Mouse (Mus musculus) G1E-ER4 (cell line): ENCODE data around the gene Thsd4. TPM values are rescaled to one million over a fixed set of nuclear protein-coding genes. Genes with fewer than 3 reads are reported as not detected.

ENCODE experiments used
- GATA1 ChIP-seq: IDR thresholded peaks from one replicate; pipeline ENCODE4 v1.8.0; 2012; ENCODE audit warnings: low read length, inconsistent platforms
- polyA plus RNA-seq: library from polyadenylated mRNA; stranded (reverse); fragments of >175 nt; gene quantifications from 2 replicates; pipeline ENCODE4 v1.2.3, GENCODE M21; 2012

The Thsd4 gene
- 10.3 and 13.1 TPM in 2 replicates for polyA plus RNA-seq

DNA sequence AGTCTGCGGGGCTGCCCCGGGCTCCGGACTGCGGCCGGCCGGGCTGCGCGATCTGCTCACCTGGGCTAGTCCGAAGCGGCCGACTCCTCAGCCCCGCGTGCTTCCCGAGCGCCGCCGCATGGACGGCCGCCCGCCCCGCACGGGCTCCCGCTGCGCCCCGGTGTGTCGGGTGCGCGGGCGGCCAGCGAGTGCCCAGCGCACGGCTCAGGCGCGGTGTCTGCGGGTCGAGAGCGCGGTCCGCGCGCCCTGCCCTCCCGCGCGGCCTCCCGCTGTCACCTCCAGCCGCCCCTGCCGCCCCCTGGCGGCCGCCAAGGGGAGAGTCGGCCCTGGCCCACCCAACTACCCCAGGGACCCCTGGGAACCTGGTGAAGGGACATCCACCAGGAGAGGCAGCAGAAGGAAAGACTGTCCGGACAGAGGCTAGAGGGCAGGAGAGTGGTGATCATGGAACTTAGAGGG is at the start of gene Thsd4:
TSS of gene Thsd4 (minus strand) at position 241 of the 459 bp plus-strand sequence.
- no peak for TF ChIP-seq GATA1

DNA sequence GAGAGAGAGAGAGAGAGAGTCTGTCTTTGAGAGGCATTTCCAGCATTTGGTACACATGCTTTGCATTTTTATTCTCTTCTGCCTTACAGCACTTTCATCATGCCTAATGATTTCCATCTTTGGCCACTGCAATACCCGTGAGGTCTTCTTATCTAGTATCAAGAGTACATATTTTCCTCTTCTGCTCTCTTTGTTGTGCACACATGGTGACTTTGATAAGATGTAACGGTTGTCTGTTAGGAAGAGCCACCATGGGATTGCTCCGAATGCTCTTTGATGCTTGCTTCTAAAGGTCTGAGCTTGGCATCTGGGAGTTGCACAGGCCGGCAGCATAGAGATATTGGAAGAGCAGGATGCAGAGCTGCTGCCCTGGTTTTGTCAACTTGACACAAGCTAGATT is 49.2 kb upstream of the Thsd4 start:
- TF ChIP-seq GATA1: peak; percentile 74

DNA sequence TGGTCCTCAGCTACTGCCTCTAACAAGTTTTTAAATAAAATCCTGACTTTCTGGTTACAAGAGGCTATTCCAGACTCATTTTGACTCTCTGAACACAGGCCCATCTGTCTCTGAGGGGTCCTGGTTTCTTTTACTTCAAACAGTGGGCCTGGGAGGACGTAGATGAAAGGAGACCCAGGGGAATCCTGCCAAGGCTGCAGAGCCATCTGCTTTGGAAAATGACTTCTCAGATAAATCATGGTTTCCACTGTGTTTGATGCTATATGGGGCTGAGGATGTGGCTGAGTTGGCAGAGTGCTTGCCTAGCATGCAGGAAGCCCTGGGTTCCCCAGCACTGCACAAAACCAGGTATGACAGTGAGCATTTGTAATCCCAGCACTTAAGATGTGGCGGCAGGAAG is 47.5 kb upstream of the Thsd4 start:
- no peak for TF ChIP-seq GATA1

DNA sequence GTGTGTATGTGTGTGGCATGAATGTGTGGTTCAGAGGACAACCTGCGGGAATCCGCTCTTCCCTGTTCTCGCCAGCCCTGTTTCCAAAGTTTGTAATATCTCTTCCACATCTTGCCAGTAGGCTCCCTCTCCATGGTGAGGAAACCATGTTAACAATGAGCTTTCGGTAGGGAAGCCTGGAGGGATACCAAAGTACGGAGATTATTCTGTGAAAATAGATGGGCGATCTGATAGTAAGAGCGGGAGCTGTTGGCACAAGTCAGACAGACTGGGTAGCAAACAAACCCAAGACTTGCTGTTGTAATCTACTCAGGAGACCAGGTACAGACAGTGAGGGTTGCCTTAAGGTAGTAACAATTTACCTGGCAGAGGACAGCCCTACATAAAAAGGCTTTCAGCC is 42.0 kb upstream of the Thsd4 start:
- TF ChIP-seq GATA1: no peak

DNA sequence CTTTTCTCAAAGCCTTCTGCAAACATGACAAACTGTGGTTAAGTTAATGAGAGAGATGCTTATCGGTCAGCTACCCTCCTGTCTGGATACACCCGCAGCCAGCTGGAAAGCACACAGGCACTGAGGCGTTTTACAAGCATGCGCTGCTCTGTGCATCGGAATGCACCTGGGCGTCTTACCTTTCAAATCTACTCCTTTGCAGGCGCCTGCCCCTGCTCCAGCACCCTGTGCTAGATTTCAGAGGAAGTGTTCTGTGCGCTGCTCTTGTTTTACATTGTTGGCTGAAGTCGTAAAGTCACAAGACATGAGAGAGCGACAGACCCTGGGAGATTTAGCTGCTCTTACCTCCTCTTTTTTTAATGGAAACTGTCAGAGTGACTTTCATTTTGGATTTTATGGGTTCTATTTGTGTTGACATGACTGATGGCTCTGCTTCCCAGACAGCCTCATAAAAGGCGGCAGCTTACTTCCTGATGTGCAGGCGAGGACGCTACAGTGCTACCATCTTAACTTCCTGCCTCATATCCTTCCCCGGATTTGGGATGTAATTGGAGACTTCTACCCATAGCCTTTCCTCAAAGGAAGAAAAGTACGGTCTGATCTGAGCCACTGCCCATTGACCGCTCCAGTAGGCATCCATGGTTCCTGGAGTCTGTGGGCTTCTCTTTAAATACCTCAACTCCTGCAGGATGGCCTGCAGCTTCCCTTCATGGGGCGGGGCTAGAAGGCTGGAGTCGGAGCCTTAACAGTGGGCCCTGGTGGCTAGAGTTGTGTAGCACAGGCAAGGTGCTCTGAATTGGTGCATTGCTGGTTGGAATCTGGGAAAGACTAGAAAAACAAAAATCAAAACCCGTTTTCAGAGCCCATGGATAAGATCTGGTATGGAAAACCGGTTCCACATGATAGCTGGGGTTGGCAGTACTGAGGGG is 40.9 kb upstream of the Thsd4 start:
- no peak for TF ChIP-seq GATA1

DNA sequence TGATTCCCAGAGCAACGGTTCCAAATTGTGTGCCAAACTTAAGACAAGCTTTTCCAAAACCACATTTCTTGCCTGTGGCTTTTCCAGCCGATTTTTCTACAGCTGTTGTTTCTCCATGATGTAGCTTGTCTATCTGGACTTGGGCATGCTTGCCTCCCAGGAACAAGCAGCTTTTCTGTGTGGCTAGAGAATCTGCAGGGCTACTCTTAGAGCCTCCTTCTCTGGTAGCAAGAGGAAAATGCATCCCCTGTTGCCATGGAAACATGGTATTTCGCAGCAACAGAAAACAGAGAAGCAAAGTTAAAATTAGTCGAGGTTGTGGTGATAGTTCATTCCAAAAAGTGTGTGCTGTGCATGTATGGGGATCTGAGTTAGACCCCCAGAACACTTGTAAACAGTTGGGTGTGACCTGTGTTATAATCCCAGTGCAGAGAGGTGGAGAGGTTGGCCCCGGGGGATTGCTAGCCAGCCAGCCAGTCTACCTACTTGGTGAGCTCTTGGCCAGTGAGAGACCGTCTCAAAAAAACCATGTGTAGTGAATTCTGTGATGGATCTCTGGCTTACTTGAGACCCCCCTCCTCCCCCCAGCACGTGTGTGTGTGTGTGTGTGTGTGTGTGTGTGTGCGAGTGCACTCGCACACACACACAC is 39.9 kb upstream of the Thsd4 start:
- TF ChIP-seq GATA1: no peak

DNA sequence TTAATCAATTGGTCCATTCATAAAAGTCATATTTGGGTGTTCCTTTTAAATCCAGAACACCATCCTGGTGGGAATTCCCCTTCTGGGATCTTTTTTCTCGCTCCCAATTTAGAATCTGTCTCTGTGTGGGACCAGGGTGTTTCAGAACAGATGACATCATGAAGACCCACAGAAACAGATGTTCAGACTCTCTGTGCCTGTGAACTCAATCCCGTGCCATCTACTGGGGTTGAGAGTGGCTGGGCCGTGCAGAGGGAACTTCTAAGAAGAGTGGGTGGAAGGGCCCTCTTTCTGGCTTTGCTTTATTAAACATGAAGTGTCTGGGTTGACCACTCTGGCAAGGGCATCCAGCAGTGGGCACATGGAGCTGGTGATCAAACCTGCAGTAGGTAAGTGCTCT is 36.7 kb upstream of the Thsd4 start:
- no peak for TF ChIP-seq GATA1

DNA sequence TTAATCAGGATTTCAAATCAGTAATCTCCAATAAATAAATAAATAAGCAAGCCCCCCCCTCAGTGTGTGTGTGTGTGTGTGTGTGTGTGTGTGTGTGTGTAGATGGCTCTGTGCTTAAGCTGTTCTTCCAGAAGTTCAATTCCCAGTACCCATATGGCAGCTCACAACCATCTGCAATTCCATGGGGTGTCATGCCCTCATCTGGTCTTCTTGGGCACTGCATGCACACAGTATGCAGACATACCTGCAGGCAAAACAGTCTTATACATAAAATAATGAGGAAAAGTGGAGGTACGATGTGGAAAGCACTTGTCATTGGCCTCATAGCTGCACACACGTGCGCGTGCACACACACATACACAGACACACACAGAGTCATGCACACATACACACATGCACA is 29.4 kb upstream of the Thsd4 start:
- no peak for TF ChIP-seq GATA1

DNA sequence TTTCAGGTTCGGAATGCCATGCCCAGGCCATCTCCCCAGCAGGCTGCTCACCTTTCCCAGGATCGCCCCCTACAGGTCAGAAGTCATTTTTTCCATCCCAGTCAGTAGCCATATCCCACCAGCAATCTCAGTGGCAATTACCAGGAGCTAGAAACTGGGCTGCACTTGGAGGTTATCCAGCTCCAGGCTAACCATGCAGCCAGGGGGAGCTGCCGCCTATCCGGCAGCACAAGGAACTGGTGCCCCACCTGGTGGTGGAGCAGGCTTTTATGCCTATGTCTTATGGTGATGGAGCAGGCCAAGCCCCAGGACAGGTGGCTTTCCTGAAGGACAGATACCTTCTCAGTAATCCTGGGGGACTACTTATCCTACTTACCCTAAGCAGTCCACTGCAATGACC is 26.3 kb upstream of the Thsd4 start:
- no peak for TF ChIP-seq GATA1

DNA sequence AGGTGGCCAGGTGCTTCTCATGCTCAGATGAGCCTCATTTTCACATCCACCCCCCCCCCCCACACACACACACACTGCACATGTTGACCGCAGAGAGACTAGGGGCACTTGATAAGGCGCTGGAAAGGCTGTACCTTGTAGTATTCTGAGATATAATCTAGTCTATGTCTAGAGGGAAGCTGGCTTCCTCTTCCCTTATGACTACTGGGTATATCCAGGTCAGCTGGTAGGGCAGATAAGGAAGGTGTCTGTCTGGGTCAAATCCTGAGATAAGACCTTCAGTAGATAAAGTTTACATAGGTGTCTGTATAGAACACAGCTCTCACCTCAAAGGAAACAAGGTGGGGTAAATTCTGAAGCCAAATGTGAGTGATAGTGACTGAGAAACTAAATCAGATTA is 24.3 kb upstream of the Thsd4 start:
- peak; percentile 83 for TF ChIP-seq GATA1

DNA sequence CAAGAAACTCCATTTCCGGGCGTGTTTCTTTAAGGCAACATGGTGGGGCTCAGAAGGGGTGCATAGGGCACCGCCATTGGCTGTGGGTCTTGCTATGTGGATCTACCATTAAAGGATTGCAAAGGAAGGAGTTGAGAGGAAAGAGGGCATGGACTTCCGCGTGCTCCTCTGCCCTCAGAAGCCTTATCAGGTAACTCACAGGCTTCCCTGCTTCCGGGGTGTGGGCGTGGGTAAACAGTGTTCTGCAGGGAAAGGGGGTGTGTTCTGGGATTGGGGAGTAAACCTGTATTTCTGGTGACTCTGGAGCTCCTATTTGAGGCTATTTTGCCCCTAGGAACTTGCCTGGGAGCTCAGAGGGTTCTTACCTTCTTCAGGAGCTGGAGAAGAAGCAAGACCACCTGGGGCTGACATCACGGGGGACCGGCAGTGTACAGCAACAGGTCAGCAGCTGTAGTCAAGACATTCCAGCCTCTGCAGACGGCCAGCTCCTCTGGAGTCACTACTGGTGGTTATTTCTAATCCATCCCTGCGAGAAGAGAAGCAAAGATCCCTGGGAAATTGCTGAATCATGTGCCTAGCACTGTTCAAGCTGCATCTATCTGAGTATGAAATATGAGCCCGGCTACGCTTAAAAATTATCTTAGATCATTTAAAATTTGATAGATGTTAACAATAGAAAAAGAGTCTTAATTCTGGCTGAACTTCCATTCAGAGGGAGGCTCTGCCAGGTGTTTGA is 23.7 kb upstream of the Thsd4 start:
- no peak for TF ChIP-seq GATA1

DNA sequence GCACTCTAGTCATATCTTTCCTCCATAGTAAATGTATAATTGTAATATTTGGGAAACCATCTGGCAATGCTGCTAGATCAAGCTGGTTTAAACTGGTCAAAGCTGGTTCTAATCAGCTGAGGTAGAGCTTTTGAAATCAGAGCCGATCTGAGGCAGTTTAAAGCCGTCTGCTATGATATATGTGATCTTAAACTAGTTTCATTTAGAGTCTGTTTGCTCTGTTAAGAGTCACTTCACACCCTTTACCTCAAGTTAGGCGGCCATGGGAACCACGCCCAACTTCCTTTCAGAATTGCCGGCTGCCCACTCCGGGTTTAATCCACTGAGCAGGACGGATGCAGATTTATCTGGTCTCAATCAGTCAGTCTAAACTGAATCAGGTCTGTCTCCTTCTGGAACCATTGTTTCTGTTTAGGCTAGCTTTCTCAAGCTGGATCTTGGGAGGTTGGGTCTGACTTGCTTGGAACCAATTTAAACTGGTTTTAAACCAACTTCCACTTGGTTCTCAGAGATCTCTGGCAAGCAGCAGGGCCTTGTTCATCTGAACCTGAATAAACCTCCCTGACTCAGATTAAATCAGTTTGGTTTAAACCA is 21.7 kb upstream of the Thsd4 start:
- no peak for TF ChIP-seq GATA1

DNA sequence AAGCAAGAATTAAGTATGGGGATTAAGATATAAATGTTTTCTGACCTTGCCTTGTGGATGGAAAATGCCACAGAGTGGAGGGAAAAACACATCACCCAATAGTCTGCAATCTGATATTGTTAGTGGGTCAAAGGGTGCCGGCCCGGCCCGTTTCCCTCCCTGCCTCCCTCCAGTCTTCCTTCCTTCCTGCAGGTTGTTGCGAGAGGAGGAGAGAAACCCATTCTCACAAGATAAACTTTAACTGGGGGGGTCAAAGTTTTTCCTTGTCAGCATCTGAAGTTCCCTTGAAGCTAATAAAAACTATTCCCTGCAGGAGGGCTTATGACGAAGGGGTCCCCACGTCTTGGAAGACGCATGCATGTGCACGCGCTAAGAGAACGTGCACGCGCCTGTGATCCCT is 8.5 kb upstream of the Thsd4 start:
- TF ChIP-seq GATA1: no peak

DNA sequence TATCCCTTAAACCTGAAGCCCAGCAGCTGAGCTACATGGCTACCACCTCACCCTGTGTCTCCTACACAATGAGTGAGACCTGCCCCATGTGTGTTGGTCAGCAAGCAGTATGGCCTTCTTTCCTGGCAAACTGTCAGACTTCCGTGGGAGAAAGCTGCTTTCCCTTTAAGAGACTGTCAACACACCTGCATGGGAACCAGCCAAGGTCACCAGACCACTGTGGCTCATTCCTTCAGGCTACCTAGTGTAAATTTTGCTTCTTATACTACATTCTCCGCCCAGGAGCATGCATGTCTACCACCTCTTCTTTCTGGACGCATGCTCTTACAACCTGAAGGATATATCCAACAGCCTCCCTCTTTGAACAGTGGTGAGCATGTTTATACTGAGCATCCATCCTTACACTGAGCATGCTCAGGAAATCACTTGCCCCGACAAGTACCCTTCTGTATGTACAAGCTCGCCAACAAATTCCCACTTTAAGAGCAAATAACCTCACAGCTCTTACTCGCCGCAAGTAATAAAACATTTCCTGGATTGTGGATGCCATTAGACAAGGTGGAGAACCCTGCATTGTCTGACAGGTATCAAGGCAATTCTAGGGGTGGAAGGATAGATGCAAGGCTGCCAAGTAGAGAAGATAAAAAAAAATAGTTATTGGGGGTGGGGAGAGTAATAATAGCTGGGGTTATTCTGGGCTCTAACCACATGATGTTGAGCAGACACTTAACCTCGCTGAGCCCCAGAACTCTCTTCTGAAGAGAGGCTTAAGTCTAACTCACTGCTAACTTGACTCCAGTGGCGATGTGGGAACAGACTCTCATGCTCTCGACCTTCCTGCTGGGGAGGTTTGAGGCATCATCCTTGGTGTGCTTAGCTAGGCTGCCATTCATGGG is 7.8 kb upstream of the Thsd4 start:
- no peak for TF ChIP-seq GATA1

DNA sequence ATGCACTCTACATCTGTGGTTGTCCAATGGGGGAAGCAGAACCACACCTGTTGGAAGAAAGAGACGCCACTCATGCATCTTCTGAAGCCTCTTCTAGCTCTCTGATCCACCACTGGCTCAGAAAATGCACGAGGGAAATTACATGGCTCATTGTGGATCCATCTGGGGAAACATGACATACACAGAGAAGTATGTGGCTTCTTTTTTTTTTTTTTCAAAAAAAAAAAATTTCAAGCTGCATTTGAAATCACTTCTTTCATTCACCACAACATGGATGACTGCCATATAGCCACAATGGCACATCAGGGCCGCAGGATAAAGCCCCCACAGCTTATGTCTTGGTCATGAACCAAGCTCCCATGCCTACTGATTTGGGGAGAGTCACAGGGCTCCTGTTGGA is 6.4 kb upstream of the Thsd4 start:
- TF ChIP-seq GATA1: no peak

DNA sequence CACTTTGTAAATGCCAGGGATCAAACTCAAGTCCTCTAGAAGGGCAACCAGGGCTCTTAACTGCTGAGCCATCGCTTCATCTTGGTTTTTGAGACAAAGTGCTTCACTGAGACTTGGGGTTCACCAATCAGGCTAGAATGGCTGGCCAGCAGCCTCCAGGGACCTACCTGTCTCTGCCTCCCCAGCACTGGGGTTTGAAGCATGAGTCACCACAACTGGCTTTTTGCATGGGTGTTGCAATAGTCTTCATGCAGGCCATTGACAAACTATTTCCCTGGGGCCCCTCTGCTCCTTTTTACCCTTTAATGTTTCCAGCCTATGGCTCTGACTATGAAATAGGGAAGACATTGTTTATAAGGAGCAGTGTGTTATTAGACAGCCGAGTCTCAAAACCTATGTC is 6.0 kb upstream of the Thsd4 start:
- TF ChIP-seq GATA1: no peak
